Mouse (Mus musculus): ENCODE data around the gene Psmb9. TPM values are rescaled to one million over a fixed set of nuclear protein-coding genes. Genes with fewer than 3 reads are reported as not detected.
"Not testable (repeated sequence)": the region's sequence is repeated elsewhere in the genome, so short reads cannot be mapped to it uniquely, and the experiment has no call there.

Gene Psmb9
- total RNA-seq, 4 experiments from 2014 or later = 1.4 to 2.1 (median 1.7) TPM

- DNase-seq (ENCODE audit: low spot score in 2 of 2) = no peak
Measured at GRCm38 (mm10) chr17:34185526-34185925, 2.0 kb downstream of the Psmb9 start.

- no peak for DNase-seq (ENCODE audit: low spot score in 2 of 2)
Measured at GRCm38 (mm10) chr17:34183564-34184219, 3.9 kb downstream of the Psmb9 start.

GRCm38 (mm10) chr17:34179913-34180859 lies 7.4 kb downstream of the Psmb9 start:
- DNase-seq (ENCODE audit: low spot score in 2 of 2) = no peak

- DNase-seq (ENCODE audit: low spot score in 2 of 2) = no peak
Measured at GRCm38 (mm10) chr17:34179019-34179418, 8.5 kb downstream of the Psmb9 start.

GRCm38 (mm10) chr17:34177179-34177578 lies 10.4 kb downstream of the Psmb9 start:
- DNase-seq (ENCODE audit: low spot score in 2 of 2) = no peak

GRCm38 (mm10) chr17:34174075-34174474 lies 13.5 kb downstream of the Psmb9 start:
- DNase-seq (ENCODE audit: low spot score in 2 of 2) = no peak

- no peak for DNase-seq (ENCODE audit: low spot score in 2 of 2)
Measured at GRCm38 (mm10) chr17:34172528-34172927, 15.0 kb downstream of the Psmb9 start.

- DNase-seq (ENCODE audit: low spot score in 2 of 2) = peak; percentile 70 to 72
Measured at GRCm38 (mm10) chr17:34170877-34171498, 16.6 kb downstream of the Psmb9 start.

- DNase-seq (ENCODE audit: low spot score in 2 of 2) = no peak
Measured at GRCm38 (mm10) chr17:34170487-34170876, 17.1 kb downstream of the Psmb9 start.

- no peak for DNase-seq (ENCODE audit: low spot score in 2 of 2)
Measured at GRCm38 (mm10) chr17:34169279-34169678, 18.3 kb downstream of the Psmb9 start.

GRCm38 (mm10) chr17:34165033-34165730 lies 22.4 kb downstream of the Psmb9 start:
- DNase-seq (ENCODE audit: low spot score in 2 of 2) = no peak

- DNase-seq (ENCODE audit: low spot score in 2 of 2) = no peak
Measured at GRCm38 (mm10) chr17:34164202-34164895, 23.2 kb downstream of the Psmb9 start.

GRCm38 (mm10) chr17:34155534-34155933 lies 32.0 kb downstream of the Psmb9 start:
- no peak for DNase-seq (ENCODE audit: low spot score in 2 of 2)

GRCm38 (mm10) chr17:34152923-34153322 lies 34.6 kb downstream of the Psmb9 start, which contains the start of gene H2-DMb1:
Gene H2-DMb1, plus strand, starts transcription at chr17:34153072.
- DNase-seq (ENCODE audit: low spot score in 2 of 2) = no peak

- DNase-seq (ENCODE audit: low spot score in 2 of 2) = no peak
Measured at GRCm38 (mm10) chr17:34144960-34145371, 42.6 kb downstream of the Psmb9 start.

GRCm38 (mm10) chr17:34144221-34144620 lies 43.3 kb downstream of the Psmb9 start:
- not testable (repeated sequence) for DNase-seq (ENCODE audit: low spot score in 2 of 2)

GRCm38 (mm10) chr17:34143461-34143860 lies 44.1 kb downstream of the Psmb9 start:
- DNase-seq (ENCODE audit: low spot score in 2 of 2) = no peak

- DNase-seq (ENCODE audit: low spot score in 2 of 2) = no peak
Measured at GRCm38 (mm10) chr17:34143033-34143432, 44.5 kb downstream of the Psmb9 start, which contains the start of gene H2-DMb2. Gene H2-DMb2, plus strand, starts transcription at chr17:34143307.

GRCm38 (mm10) chr17:34142456-34143010 lies 45.0 kb downstream of the Psmb9 start:
- no peak for DNase-seq (ENCODE audit: low spot score in 2 of 2)

GRCm38 (mm10) chr17:34141448-34141847 lies 46.1 kb downstream of the Psmb9 start:
- no peak for DNase-seq (ENCODE audit: low spot score in 2 of 2)
